Mouse (Mus musculus) kidney, postnatal 25 days (tissue): Measurements from ENCODE around the gene Tex13c1.

Experiments used
- DNase-seq, 2 experiments: peaks; one replicate each; pipeline ENCODE4 v3.0.0; 2021; ENCODE audit warnings: mixed read lengths in 2 of 2

Gene Tex13c1

GRCm38 (mm10) chrX:43590860-43591259, at the start of gene Tex13c1:
Tex13c1 (plus strand) TSS chrX:43591160.
- no peak for DNase-seq
